Mouse (Mus musculus): ENCODE data around the gene Rtn4rl1. TPM values are rescaled to one million over a fixed set of nuclear protein-coding genes. Genes with fewer than 3 reads are reported as not detected.
A peak's percentile ranks its signal among the peaks of the same experiment; 100 is the strongest.

Rtn4rl1 gene
- polyA plus RNA-seq, 1 experiment from 2014 or later: 10.2 TPM

GRCm38 (mm10) chr11:75220517-75221145, 27.0 kb downstream of the Rtn4rl1 start:
- H3K4me3 ChIP-seq: peak overlapping the region; percentile 11; the same call in 1 of the 2 replicates
- H3K27ac ChIP-seq (replicated peaks): peak overlapping the region; percentile 69
- H3K9ac ChIP-seq: peak overlapping the region; percentile 63
- no peaks in the 10 kb centered on the region for H3K36me3 ChIP-seq
- H3K4me1 ChIP-seq: peaks cover 32% of the 10 kb centered on the region
- ATAC-seq (ENCODE audit: extremely low read depth, insufficient number of reproducible peaks, low FRiP score, low TSS enrichment): no peak
- 55% methylated on average over 4 of the region's 6 CpGs for WGBS
- no peaks in the 10 kb centered on the region for H3K9me3 ChIP-seq
- peaks cover 8% of the 10 kb centered on the region for H3K27me3 ChIP-seq (replicated peaks)
- H3K4me2 ChIP-seq: peak overlapping the region; percentile 50

DNA sequence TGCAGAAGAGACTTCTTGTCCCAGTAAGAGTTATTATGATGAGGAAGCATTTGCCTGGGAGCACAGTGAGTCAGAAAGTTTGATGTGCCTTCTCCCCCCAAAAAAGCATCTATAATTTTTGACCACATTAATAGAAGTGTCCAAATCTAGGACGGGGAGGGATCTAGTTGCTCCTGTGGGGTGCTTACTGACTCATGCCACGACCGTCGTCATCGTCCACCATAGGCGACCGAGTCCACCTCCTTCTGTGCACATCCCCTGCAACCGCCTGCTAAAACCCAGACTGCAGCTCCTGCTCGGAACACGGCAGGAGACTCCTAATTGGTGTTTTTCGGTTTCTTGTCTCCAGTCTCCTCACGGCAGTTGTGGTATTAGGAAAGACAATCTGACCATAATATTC, 30.5 kb downstream of the Rtn4rl1 start:
- H3K36me3 ChIP-seq: no peaks in the 10 kb centered on the region
- 87% methylated on average over 12 of the region's 12 CpGs for WGBS
- no peak for ATAC-seq (ENCODE audit: extremely low read depth, insufficient number of reproducible peaks, low FRiP score, low TSS enrichment)
- no peak overlapping the region for H3K4me3 ChIP-seq
- no peak overlapping the region for H3K27ac ChIP-seq (replicated peaks)
- H3K4me2 ChIP-seq: no peak overlapping the region
- peaks cover 23% of the 10 kb centered on the region for H3K4me1 ChIP-seq
- H3K9me3 ChIP-seq: no peaks in the 10 kb centered on the region
- H3K27me3 ChIP-seq (replicated peaks): no peaks in the 10 kb centered on the region
- H3K9ac ChIP-seq: no peak overlapping the region

DNA sequence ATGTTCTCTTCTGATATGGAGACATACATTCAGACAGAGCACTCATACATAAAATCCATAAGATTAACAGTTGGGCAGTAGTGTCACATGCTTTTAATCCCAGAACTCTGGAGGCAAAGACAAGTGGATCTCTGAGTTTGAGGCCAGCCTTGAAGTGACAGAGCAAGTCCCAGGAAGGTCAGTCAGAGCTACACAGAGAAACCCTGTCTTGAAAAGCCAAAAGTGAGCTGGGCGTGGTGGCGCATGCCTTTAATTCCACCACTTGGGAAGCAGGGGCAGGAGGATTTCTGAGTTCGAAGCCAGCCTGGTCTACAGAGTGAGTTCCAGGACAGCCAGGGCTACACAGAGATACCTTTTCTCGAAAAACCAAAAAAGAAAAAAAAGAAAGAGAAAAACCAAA, 31.3 kb downstream of the Rtn4rl1 start:
- ATAC-seq (ENCODE audit: extremely low read depth, insufficient number of reproducible peaks, low FRiP score, low TSS enrichment): no peak
- Histone ChIP-seq H3K27ac (replicated peaks) (no peak overlapping the region), H3K4me1 (peaks cover 19% of the 10 kb centered on the region), H3K27me3 (replicated peaks) (no peaks in the 10 kb centered on the region), H3K4me3 (no peak overlapping the region), H3K4me2 (no peak overlapping the region), H3K9me3 (no peaks in the 10 kb centered on the region), H3K36me3 (no peaks in the 10 kb centered on the region), H3K9ac (no peak overlapping the region)
- 77% methylated on average over 4 of the region's 4 CpGs for WGBS

- WGBS: 52% methylated on average over 3 of the region's 3 CpGs
- no peak overlapping the region for H3K9ac ChIP-seq
- H3K4me2 ChIP-seq: no peak overlapping the region
- no peaks in the 10 kb centered on the region for H3K9me3 ChIP-seq
- no peak overlapping the region for H3K4me3 ChIP-seq
- H3K27ac ChIP-seq (replicated peaks): no peak overlapping the region
- H3K36me3 ChIP-seq: no peaks in the 10 kb centered on the region
- H3K4me1 ChIP-seq: peaks cover 8% of the 10 kb centered on the region; the same call in 1 of the 2 replicates
- H3K27me3 ChIP-seq (replicated peaks): no peaks in the 10 kb centered on the region
- ATAC-seq (ENCODE audit: extremely low read depth, insufficient number of reproducible peaks, low FRiP score, low TSS enrichment): no peak
Measured at GRCm38 (mm10) chr11:75227632-75228031, 34.0 kb downstream of the Rtn4rl1 start.

DNA sequence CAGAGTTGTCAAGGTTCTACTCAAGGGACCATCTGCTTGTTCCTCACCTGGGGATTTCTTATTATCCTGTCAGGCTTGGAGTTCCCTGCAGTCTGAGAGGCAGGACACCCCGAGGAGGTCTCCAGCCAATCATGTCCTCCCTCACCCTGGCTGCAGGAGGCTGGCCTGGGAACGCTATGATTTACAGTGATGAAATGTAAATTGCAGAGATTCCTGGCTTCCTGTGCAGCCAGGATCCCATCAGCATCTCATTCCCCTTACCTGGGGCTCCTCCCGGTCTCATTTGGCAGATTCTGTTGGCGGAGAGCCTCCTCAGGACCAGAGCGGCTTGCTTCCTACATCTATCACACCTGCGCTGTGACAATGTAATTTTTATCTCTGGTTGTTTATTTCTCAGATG, 35.7 kb downstream of the Rtn4rl1 start:
- Histone ChIP-seq H3K9ac (no peak overlapping the region), H3K4me2 (no peak overlapping the region), H3K9me3 (no peaks in the 10 kb centered on the region), H3K36me3 (no peaks in the 10 kb centered on the region), H3K4me1 (peaks cover 14% of the 10 kb centered on the region), H3K4me3 (no peak overlapping the region), H3K27me3 (replicated peaks) (peaks cover 11% of the 10 kb centered on the region), H3K27ac (replicated peaks) (no peak overlapping the region)
- WGBS: 67% methylated on average over 6 of the region's 6 CpGs
- ATAC-seq (ENCODE audit: extremely low read depth, insufficient number of reproducible peaks, low FRiP score, low TSS enrichment): no peak

DNA sequence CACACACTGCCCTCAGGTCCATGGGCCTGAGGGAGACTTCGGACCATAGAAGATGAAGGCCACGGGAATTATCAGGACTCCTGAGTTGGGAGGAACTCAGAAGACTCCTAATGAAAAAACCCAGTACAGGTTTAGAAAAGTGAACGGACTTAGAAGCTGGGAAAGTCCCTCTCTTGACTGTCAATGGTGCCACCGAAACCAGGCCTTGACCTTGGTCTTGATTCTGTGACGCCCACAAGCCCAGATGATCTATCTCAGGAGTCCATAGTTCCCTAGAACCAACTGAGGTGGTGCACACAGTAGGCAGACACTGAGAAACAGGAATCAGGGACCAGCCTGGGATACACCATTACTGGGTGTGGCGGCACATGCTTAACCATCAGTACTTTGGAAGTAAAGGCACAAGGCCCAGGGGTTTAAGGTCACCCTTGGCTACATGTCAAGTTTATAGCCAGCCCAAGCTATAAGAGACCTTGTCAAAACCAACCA, 36.7 kb downstream of the Rtn4rl1 start:
- Histone ChIP-seq H3K4me2 (no peak overlapping the region), H3K4me3 (no peak overlapping the region), H3K36me3 (no peaks in the 10 kb centered on the region), H3K27ac (replicated peaks) (no peak overlapping the region), H3K9me3 (no peaks in the 10 kb centered on the region), H3K4me1 (peaks cover 24% of the 10 kb centered on the region), H3K9ac (no peak overlapping the region), H3K27me3 (replicated peaks) (peaks cover 22% of the 10 kb centered on the region)
- ATAC-seq (ENCODE audit: extremely low read depth, insufficient number of reproducible peaks, low FRiP score, low TSS enrichment): no peak
- 83% methylated on average over 6 of the region's 6 CpGs for WGBS

DNA sequence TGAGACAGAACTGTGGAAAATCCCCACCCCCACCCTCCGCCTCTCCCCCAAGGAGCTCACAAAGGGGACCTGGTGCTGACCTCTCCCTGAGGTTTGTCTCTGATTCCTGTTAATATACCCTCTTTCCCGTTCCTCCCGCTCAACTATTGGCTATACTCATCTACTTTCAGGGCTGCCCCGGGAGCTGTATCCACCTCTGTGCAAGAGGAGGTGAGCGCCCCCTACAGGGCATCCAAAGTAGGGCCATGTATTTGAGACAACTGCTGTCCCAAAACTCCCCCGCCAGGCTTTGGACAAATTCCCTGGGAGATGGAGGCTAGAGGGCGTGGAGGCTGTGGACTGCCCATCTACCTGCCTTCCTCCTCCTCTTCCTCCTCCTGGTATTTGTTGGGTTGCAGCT, 38.2 kb downstream of the Rtn4rl1 start:
- no peak overlapping the region for H3K4me3 ChIP-seq
- peaks cover 31% of the 10 kb centered on the region for H3K27me3 ChIP-seq (replicated peaks)
- H3K4me1 ChIP-seq: peaks cover 33% of the 10 kb centered on the region
- H3K9me3 ChIP-seq: no peaks in the 10 kb centered on the region
- H3K4me2 ChIP-seq: 0 out of 2 replicates have a peak overlapping the region, but pooled peaks have one; percentile 21
- H3K9ac ChIP-seq: no peak overlapping the region
- H3K36me3 ChIP-seq: no peaks in the 10 kb centered on the region
- 12% methylated on average over 7 of the region's 7 CpGs for WGBS
- no peak for ATAC-seq (ENCODE audit: extremely low read depth, insufficient number of reproducible peaks, low FRiP score, low TSS enrichment)
- H3K27ac ChIP-seq (replicated peaks): no peak overlapping the region

- Histone ChIP-seq H3K9me3 (no peaks in the 10 kb centered on the region), H3K27me3 (replicated peaks) (peaks cover 31% of the 10 kb centered on the region), H3K4me1 (peaks cover 33% of the 10 kb centered on the region), H3K9ac (no peak overlapping the region), H3K4me3 (no peak overlapping the region), H3K4me2 (no peak overlapping the region), H3K27ac (replicated peaks) (no peak overlapping the region), H3K36me3 (no peaks in the 10 kb centered on the region)
- no peak for ATAC-seq (ENCODE audit: extremely low read depth, insufficient number of reproducible peaks, low FRiP score, low TSS enrichment)
- WGBS: 70% methylated on average over 4 of the region's 4 CpGs
Measured at GRCm38 (mm10) chr11:75232434-75232833, 38.9 kb downstream of the Rtn4rl1 start.

DNA sequence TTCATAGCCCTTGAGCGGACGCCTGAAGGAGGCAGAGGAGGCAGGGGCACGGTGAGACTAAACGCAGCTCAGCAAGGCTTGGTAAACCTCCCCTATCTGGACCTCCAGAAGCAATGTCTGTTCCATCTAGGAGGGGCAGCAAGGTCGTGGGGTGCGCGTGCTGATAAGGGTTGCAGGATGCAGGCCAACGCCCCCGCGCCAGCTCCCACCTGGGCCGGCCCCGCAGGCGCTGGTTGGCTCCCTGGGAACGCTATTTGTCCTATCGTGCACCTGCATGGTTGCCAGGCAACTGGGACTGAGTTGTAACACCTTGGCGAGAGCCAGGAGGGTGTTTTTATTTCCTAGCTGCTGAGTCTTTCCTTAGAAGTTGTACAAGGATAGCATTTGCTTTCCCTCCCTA, 41.2 kb downstream of the Rtn4rl1 start:
- Histone ChIP-seq H3K9me3 (no peaks in the 10 kb centered on the region), H3K36me3 (no peaks in the 10 kb centered on the region), H3K4me2 (peak overlapping the region; percentile 8), H3K27me3 (replicated peaks) (peaks cover 31% of the 10 kb centered on the region), H3K27ac (replicated peaks) (no peak overlapping the region), H3K4me1 (peaks cover 33% of the 10 kb centered on the region), H3K9ac (no peak overlapping the region), H3K4me3 (no peak overlapping the region)
- no peak for ATAC-seq (ENCODE audit: extremely low read depth, insufficient number of reproducible peaks, low FRiP score, low TSS enrichment)
- 18% methylated on average over 16 of the region's 16 CpGs for WGBS

DNA sequence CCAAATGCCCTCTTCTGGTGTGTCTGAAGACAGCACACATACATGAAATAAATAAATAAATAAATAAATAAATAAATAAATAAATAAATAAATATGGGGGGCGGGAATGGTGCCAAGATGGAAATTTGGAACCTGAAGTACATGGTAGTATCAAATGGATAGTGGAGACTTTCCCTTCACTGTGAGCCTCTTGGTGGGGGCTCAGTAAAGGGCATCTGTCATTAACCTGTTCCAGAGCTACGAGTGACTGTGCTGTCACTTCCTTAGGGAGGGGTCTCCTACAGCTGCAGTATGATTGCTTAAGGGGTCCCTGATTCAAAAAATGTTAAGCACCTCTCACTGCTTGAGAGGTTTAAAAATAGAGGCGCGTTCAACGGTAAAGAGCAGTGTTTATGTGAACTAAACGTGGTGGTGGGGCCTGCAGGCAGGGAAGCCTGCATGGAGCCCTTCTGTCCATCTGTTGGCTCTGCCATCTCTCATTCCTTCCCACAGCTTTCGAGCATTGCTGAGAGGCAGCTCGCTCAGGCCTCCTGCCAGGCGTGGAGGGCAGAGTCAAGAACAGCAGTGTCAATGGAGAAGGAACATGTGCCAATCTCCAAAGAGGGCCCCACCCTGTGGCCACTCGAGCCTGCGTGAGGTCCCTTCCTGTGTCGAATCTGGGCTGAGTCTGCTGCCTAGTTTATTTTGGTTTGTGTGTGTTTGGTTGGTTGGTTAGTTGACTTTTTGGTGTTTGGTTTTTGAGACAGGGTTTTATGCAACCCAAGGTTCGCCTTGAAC, 46.8 kb downstream of the Rtn4rl1 start:
- Histone ChIP-seq H3K27ac (replicated peaks) (peak overlapping the region; percentile 87), H3K4me2 (peak overlapping the region; percentile 31; the same call in 1 of the 2 replicates), H3K9ac (peak overlapping the region; percentile 10; the same call in 1 of the 2 replicates), H3K4me1 (peaks cover 54% of the 10 kb centered on the region), H3K27me3 (replicated peaks) (peaks cover 9% of the 10 kb centered on the region; the same call in 1 of the 2 replicates), H3K4me3 (no peak overlapping the region), H3K36me3 (no peaks in the 10 kb centered on the region), H3K9me3 (no peaks in the 10 kb centered on the region)
- 37% methylated on average over 13 of the region's 13 CpGs for WGBS
- no peak for ATAC-seq (ENCODE audit: extremely low read depth, insufficient number of reproducible peaks, low FRiP score, low TSS enrichment)

DNA sequence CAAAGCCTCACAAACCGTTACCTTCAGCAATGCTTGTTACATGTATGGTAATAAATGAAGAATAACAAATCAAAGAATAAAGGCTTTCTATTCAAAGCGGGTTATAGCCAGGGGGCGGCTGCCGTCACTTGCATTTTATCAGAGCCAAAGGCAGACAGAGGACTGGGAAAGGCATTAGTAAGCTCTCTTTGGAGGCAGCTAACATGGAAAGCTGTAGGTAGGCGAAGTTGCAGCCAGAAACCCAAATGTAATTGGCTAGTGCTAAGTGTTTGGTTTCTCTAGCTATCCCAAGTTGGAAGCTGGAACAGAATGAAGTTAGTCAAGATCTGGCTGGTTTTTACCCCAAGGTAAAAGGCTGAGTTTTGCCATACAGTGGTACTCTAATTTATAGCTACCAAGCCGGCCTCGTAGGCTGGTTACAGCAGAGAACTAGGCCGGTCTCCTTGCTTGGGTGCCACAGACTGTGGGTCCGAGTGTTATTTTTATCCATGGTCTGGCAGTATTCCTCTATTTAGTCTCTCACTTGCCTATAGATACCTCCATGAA, 49.2 kb downstream of the Rtn4rl1 start:
- WGBS: 74% methylated on average over 9 of the region's 9 CpGs
- H3K4me1 ChIP-seq: peaks cover 69% of the 10 kb centered on the region
- H3K27me3 ChIP-seq (replicated peaks): no peaks in the 10 kb centered on the region
- H3K36me3 ChIP-seq: no peaks in the 10 kb centered on the region
- no peak overlapping the region for H3K4me3 ChIP-seq
- ATAC-seq (ENCODE audit: extremely low read depth, insufficient number of reproducible peaks, low FRiP score, low TSS enrichment): no peak
- H3K9me3 ChIP-seq: no peaks in the 10 kb centered on the region
- H3K27ac ChIP-seq (replicated peaks): peak overlapping the region; percentile 70
- H3K9ac ChIP-seq: no peak overlapping the region
- H3K4me2 ChIP-seq: no peak overlapping the region

Measured in heart, embryonic 13.5 days (tissue).